Comparison of ENCODE assay signal across 17 mouse cellular contexts in genomic region chr11:6332606-6333005, GRCm38 (mm10).
"Had no signal": no experiment of that assay in that cellular context is flagged by ENCODE, and none has a peak within 500 bp of the region (broad histone marks: within the 10 kb centered on the region; RNA-seq: fewer than 3 reads in every experiment).

No protein-coding gene starts in this region.

- H3K4me3 ChIP-seq: left cerebral cortex, adult 2 months; limb, embryonic 10.5 days; lung, embryonic 15.5 days; midbrain, embryonic 10.5 days; myocyte; neural tube, embryonic 12.5 days; stomach, embryonic 15.5 days had no signal

- H3K9me3 ChIP-seq: limb, embryonic 10.5 days; lung, embryonic 15.5 days; midbrain, embryonic 10.5 days; neural tube, embryonic 12.5 days; stomach, embryonic 15.5 days had no signal

- H3K4me1 ChIP-seq: limb, embryonic 10.5 days; lung, embryonic 15.5 days; midbrain, embryonic 10.5 days; neural tube, embryonic 12.5 days; stomach, embryonic 15.5 days had no signal

- DNase-seq: kidney, adult 11 months; kidney, adult 9 months; kidney, postnatal 10 days; lung, postnatal 14 days; midbrain, embryonic 14.5 days; retina, postnatal 1 day; right cerebral cortex, postnatal 4 days; spleen, adult 18-20 months; thymus, adult 2 months; thymus, postnatal 4 days had no signal

- H3K27me3 ChIP-seq: lung, embryonic 15.5 days; neural tube, embryonic 12.5 days; stomach, embryonic 15.5 days had no signal
